ENCODE assay signal across 24 mouse cellular contexts in genomic region chr12:29728294-29728693, GRCm38 (mm10).
A peak's percentile ranks its signal among the peaks of the same experiment; 100 is the strongest.
DNase-seq lines count a peak whose midpoint lies in the region; ATAC-seq lines count a peak whose summit lies in the region.
"Had no signal": no experiment of that assay in that cellular context is flagged by ENCODE, and none has a peak within 500 bp of the region (broad histone marks: within the 10 kb centered on the region; RNA-seq: fewer than 3 reads in every experiment).

No protein-coding gene starts in this region.

- no peaks in the 10 kb centered on the region for H3K27me3 ChIP-seq in forebrain, embryonic 14.5 days (replicated peaks; ENCODE audit: control insufficient read depth, insufficient read depth, low read length)
- no peaks in the 10 kb centered on the region for H3K27me3 ChIP-seq in forebrain, embryonic 16.5 days (replicated peaks; ENCODE audit: control insufficient read depth, insufficient read depth, low read length)
- no peaks in the 10 kb centered on the region for H3K27me3 ChIP-seq in hindbrain, embryonic 16.5 days (replicated peaks; ENCODE audit: control insufficient read depth, insufficient read depth, low read length)
- H3K27me3 ChIP-seq in hindbrain, embryonic 14.5 days (ENCODE audit: control insufficient read depth, insufficient read depth, low read length): no peaks in the 10 kb centered on the region
- no peaks in the 10 kb centered on the region for H3K27me3 ChIP-seq in neural tube, embryonic 13.5 days
- H3K27me3 ChIP-seq: embryonic facial prominence, embryonic 12.5 days; embryonic facial prominence, embryonic 15.5 days; heart, embryonic 13.5 days; hindbrain, embryonic 13.5 days; intestine, embryonic 15.5 days had no signal

- H3K27ac ChIP-seq in forebrain, embryonic 14.5 days (ENCODE audit: low read depth, low read length): no peak overlapping the region
- no peak overlapping the region for H3K27ac ChIP-seq in forebrain, embryonic 16.5 days (ENCODE audit: low read length)
- no peak overlapping the region for H3K27ac ChIP-seq in hindbrain, embryonic 16.5 days (ENCODE audit: low read depth, low read length)
- H3K27ac ChIP-seq in hindbrain, embryonic 14.5 days: no peak overlapping the region
- H3K27ac ChIP-seq in neural tube, embryonic 13.5 days (replicated peaks): no peak overlapping the region
- H3K27ac ChIP-seq: embryonic facial prominence, embryonic 12.5 days; embryonic facial prominence, embryonic 15.5 days; heart, embryonic 13.5 days; hindbrain, embryonic 13.5 days; intestine, embryonic 15.5 days had no signal

- intact Hi-C loops in left cerebral cortex, postnatal 4 days (cut with DNase I): no loop called here

- no peak overlapping the region for H3K9ac ChIP-seq in forebrain, embryonic 14.5 days (ENCODE audit: low read length)
- no peak overlapping the region for H3K9ac ChIP-seq in forebrain, embryonic 16.5 days (replicated peaks; ENCODE audit: low read depth, low read length)
- no peak overlapping the region for H3K9ac ChIP-seq in hindbrain, embryonic 16.5 days (ENCODE audit: low read depth, low read length)
- H3K9ac ChIP-seq in hindbrain, embryonic 14.5 days: no peak overlapping the region
- no peak overlapping the region for H3K9ac ChIP-seq in neural tube, embryonic 13.5 days
- H3K9ac ChIP-seq: embryonic facial prominence, embryonic 12.5 days; embryonic facial prominence, embryonic 15.5 days; forebrain, postnatal 0 days; heart, embryonic 13.5 days; hindbrain, embryonic 13.5 days; intestine, embryonic 15.5 days had no signal

- peaks cover 3% of the 10 kb centered on the region; the same call in 1 of the 2 replicates for H3K36me3 ChIP-seq in forebrain, embryonic 14.5 days (ENCODE audit: control insufficient read depth, insufficient read depth, low read length)
- no peaks in the 10 kb centered on the region for H3K36me3 ChIP-seq in forebrain, embryonic 16.5 days (ENCODE audit: control insufficient read depth, insufficient read depth)
- H3K36me3 ChIP-seq in hindbrain, embryonic 16.5 days (ENCODE audit: control insufficient read depth, insufficient read depth, low read length): 0 out of 2 replicates have a peak, but pooled peaks cover 3% of the 10 kb centered on the region
- H3K36me3 ChIP-seq in hindbrain, embryonic 14.5 days (replicated peaks; ENCODE audit: control insufficient read depth, insufficient read depth): peaks cover 4% of the 10 kb centered on the region; the same call in 1 of the 2 replicates
- peaks cover 6% of the 10 kb centered on the region; the same call in 1 of the 2 replicates for H3K36me3 ChIP-seq in neural tube, embryonic 13.5 days
- H3K36me3 ChIP-seq: embryonic facial prominence, embryonic 12.5 days; embryonic facial prominence, embryonic 15.5 days; heart, embryonic 13.5 days; intestine, embryonic 15.5 days had no signal

- WGBS in forebrain, embryonic 14.5 days: 69% methylated on average over 2 of the region's 2 CpGs
- WGBS in forebrain, embryonic 16.5 days: 43% methylated on average over 2 of the region's 2 CpGs
- 54% methylated on average over 2 of the region's 2 CpGs for WGBS in hindbrain, embryonic 16.5 days
- WGBS in hindbrain, embryonic 14.5 days: 62% methylated on average over 2 of the region's 2 CpGs
- WGBS in neural tube, embryonic 13.5 days: 67% methylated on average over 2 of the region's 2 CpGs

- H3K4me1 ChIP-seq in forebrain, embryonic 14.5 days (ENCODE audit: control insufficient read depth, insufficient read depth, low read length): peaks cover 9% of the 10 kb centered on the region
- peaks cover 20% of the 10 kb centered on the region for H3K4me1 ChIP-seq in forebrain, embryonic 16.5 days (replicated peaks; ENCODE audit: control insufficient read depth, insufficient read depth, low read length)
- H3K4me1 ChIP-seq in hindbrain, embryonic 16.5 days (ENCODE audit: control insufficient read depth, insufficient read depth, low read depth, low read length): peaks cover 8% of the 10 kb centered on the region
- peaks cover 18% of the 10 kb centered on the region for H3K4me1 ChIP-seq in hindbrain, embryonic 14.5 days (replicated peaks; ENCODE audit: control insufficient read depth, insufficient read depth, low read length)
- H3K4me1 ChIP-seq in neural tube, embryonic 13.5 days (replicated peaks): peaks cover 18% of the 10 kb centered on the region
- H3K4me1 ChIP-seq: embryonic facial prominence, embryonic 12.5 days; embryonic facial prominence, embryonic 15.5 days; heart, embryonic 13.5 days; intestine, embryonic 15.5 days had no signal

- no peak overlapping the region for H3K4me3 ChIP-seq in forebrain, embryonic 14.5 days (ENCODE audit: low read depth, low read length)
- no peak overlapping the region for H3K4me3 ChIP-seq in forebrain, embryonic 16.5 days (replicated peaks; ENCODE audit: low read length)
- H3K4me3 ChIP-seq in hindbrain, embryonic 16.5 days (ENCODE audit: low read length): no peak overlapping the region
- no peak overlapping the region for H3K4me3 ChIP-seq in hindbrain, embryonic 14.5 days (replicated peaks; ENCODE audit: low read length)
- no peak overlapping the region for H3K4me3 ChIP-seq in neural tube, embryonic 13.5 days
- H3K4me3 ChIP-seq: embryonic facial prominence, embryonic 12.5 days; embryonic facial prominence, embryonic 15.5 days; heart, embryonic 13.5 days; hindbrain, embryonic 13.5 days; intestine, embryonic 15.5 days had no signal

- H3K9me3 ChIP-seq in forebrain, embryonic 14.5 days (replicated peaks; ENCODE audit: control insufficient read depth, low read length): no peaks in the 10 kb centered on the region
- no peaks in the 10 kb centered on the region for H3K9me3 ChIP-seq in forebrain, embryonic 16.5 days (ENCODE audit: control insufficient read depth, low read length)
- H3K9me3 ChIP-seq in hindbrain, embryonic 16.5 days (ENCODE audit: control insufficient read depth, low read length): no peaks in the 10 kb centered on the region
- no peaks in the 10 kb centered on the region for H3K9me3 ChIP-seq in hindbrain, embryonic 14.5 days (ENCODE audit: control insufficient read depth, low read length)
- no peaks in the 10 kb centered on the region for H3K9me3 ChIP-seq in neural tube, embryonic 13.5 days
- H3K9me3 ChIP-seq: embryonic facial prominence, embryonic 12.5 days; embryonic facial prominence, embryonic 15.5 days; heart, embryonic 13.5 days; hindbrain, embryonic 13.5 days; intestine, embryonic 15.5 days had no signal

- no peak for ATAC-seq in forebrain, embryonic 14.5 days
- no peak for ATAC-seq in forebrain, embryonic 16.5 days
- ATAC-seq in hindbrain, embryonic 16.5 days: peak; percentile 44
- no peak for ATAC-seq in hindbrain, embryonic 14.5 days (ENCODE audit: low FRiP score)
- 0 out of 2 replicates have a peak, but pooled peaks have one; percentile 21 for ATAC-seq in neural tube, embryonic 13.5 days (ENCODE audit: low read depth)
- ATAC-seq: CD4-positive, CD25-positive, alpha-beta regulatory T cell, adult 4 months; forebrain, postnatal 0 days; intestine, embryonic 15.5 days had no signal

- no peak overlapping the region for H3K4me2 ChIP-seq in forebrain, embryonic 14.5 days (ENCODE audit: low read length)
- no peak overlapping the region for H3K4me2 ChIP-seq in forebrain, embryonic 16.5 days (ENCODE audit: low read length)
- H3K4me2 ChIP-seq in hindbrain, embryonic 16.5 days (ENCODE audit: low read length): no peak overlapping the region
- H3K4me2 ChIP-seq in hindbrain, embryonic 14.5 days (replicated peaks): no peak overlapping the region
- no peak overlapping the region for H3K4me2 ChIP-seq in neural tube, embryonic 13.5 days
- H3K4me2 ChIP-seq: embryonic facial prominence, embryonic 12.5 days; embryonic facial prominence, embryonic 15.5 days; heart, embryonic 13.5 days; hindbrain, embryonic 13.5 days; intestine, embryonic 15.5 days had no signal

- DNase-seq in forebrain, embryonic 14.5 days (ENCODE audit: low spot score): peak; percentile 30
- DNase-seq in hindbrain, embryonic 14.5 days (ENCODE audit: low spot score): no peak
- no peak for DNase-seq in neural tube, embryonic 10.5 days (ENCODE audit: extremely low spot score, low spot score)
- DNase-seq in retina, postnatal 1 day: peak; percentile 74
- DNase-seq in left cerebral cortex, postnatal 4 days: no peak
- DNase-seq: adrenal gland, adult 2 months; adrenal gland, postnatal 14 days; cerebellum, adult 18-20 months; cerebellum, adult 9-10 months; cerebellum, postnatal 25 days; forebrain, postnatal 0 days; gastrocnemius, postnatal 25 days; heart, adult 18-20 months; heart, postnatal 14 days; kidney, adult 11 months had no signal

Comparison
In these comparisons a context has a peak if more than half of its experiments do, and no peak if none do; other contexts are left out.
1. ATAC-seq: peak in hindbrain, embryonic 16.5 days (single experiment) and neural tube, embryonic 13.5 days (single experiment); none in forebrain, embryonic 14.5 days (single experiment), forebrain, embryonic 16.5 days (single experiment) and hindbrain, embryonic 14.5 days (single experiment).
2. DNase-seq: peak in forebrain, embryonic 14.5 days (single experiment) and retina, postnatal 1 day (single experiment); none in hindbrain, embryonic 14.5 days (single experiment), neural tube, embryonic 10.5 days (single experiment) and left cerebral cortex, postnatal 4 days (single experiment).